Mouse (Mus musculus) liver, adult (tissue): Measurements from ENCODE around the gene Dok5.

ENCODE experiments used
- GATA4 ChIP-seq: IDR thresholded peaks from 2 replicates; pipeline ENCODE4 v1.6.1; 2014; ENCODE audit warnings: mild to moderate bottlenecking, low read length; ENCODE audit not compliant: insufficient replicate concordance

The Dok5 gene

DNA sequence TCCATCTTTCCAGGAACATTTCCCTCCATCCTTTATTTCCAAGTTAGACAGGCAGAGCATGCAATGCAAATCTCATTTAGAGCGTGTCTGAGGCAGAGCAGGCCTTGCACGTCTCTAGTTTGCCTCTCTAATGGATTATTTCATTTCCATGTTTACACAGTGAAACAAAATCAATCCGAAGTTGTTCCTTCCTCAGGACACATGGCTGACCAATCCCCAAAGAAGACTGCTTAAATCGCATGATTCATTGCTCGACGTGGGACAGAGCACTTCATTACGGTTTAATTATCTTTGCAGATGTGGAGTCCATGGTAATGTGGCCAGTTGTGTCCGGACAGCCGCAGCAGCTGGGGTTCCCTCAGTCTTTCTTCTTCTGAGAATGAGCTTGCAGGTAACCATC lies 194.6 kb downstream of the Dok5 start:
- no peak for TF ChIP-seq GATA4
